Mouse (Mus musculus) thymus, adult 2 months (tissue): Measurements from ENCODE around the gene Traf4.

Source experiments
- CTCF ChIP-seq: fragments of 200-500 bp; IDR thresholded peaks from 2 replicates; pipeline ENCODE4 v1.5.1; 2012; ENCODE audit warnings: mild to moderate bottlenecking, control low read depth, low read length, moderate library complexity, borderline replicate concordance; ENCODE audit not compliant: control insufficient read depth, poor library complexity, insufficient read depth; ENCODE audit errors: extremely low read depth
- POLR2A ChIP-seq: fragments of 200-500 bp; IDR thresholded peaks from 2 replicates; pipeline ENCODE4 v1.6.1; 2012; ENCODE audit warnings: mild to moderate bottlenecking, low read length, control low read depth, moderate library complexity; ENCODE audit not compliant: control insufficient read depth, poor library complexity, insufficient read depth; ENCODE audit errors: extremely low read depth

DNA sequence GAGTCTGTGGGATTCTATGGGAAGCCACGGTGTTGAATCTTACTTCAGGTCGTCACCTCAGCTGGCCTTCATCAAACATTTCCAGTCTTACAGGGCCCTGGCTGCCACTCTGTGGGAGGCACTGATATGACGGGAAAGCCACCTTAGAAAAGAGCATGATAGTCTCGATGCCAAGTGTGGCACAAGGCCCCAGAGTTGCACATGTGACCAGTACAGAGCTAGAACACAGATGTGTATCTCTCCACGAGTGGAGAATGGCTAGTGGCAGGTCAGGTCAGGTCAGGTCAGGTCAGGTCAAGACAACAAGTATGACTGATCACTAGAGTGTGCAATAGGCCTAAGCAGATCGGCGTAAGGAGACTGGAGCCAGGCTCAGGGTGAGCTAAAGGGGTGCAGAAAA is 45.2 kb upstream of the Traf4 start:
- TF ChIP-seq CTCF (no peak), POLR2A (no peak)
